Mouse (Mus musculus): ENCODE data around the gene Acly. TPM values are rescaled to one million over a fixed set of nuclear protein-coding genes. Genes with fewer than 3 reads are reported as not detected.

Gene Acly
- total and polyA plus RNA-seq, 3 experiments, result 213 to 277 (median 246) TPM

- H3K36me3 ChIP-seq (replicated peaks in 1 of 2; ENCODE audit: control insufficient read depth in 1 of 2, insufficient read depth in 1 of 2, low read length in 1 of 2), result no peaks in the 10 kb centered on the region
- H3K27me3 ChIP-seq (replicated peaks), result peaks cover 6% of the 10 kb centered on the region
- in situ Hi-C loops (cut with MboI; ENCODE audit: low pct_ligation_motif_present, low pct_unique_long_range_greater_than_20kb, low sequenced_read_pairs), result no loop called here
- TF ChIP-seq TCF12 (IDR thresholded peaks at IDR 0.05; ENCODE audit: low read depth, low read length), result peak; percentile 79
- peak; percentile 98 for TF ChIP-seq POLR2A (IDR thresholded peaks at IDR 0.05; ENCODE audit: low read depth, low read length)
- peak; percentile 95; the same call in 1 of the 2 replicates for TF ChIP-seq POLR2AphosphoS2 (IDR thresholded peaks at IDR 0.05; ENCODE audit: low read depth, low read length)
- TF ChIP-seq MXI1 (IDR thresholded peaks at IDR 0.05; ENCODE audit: low read depth, low read length), result peak; percentile 99
- TF ChIP-seq MEF2A (IDR thresholded peaks at IDR 0.05; ENCODE audit: borderline replicate concordance, low read depth, low read length), result peak; percentile 92
- peak; percentile 93 for TF ChIP-seq RCOR1 (conservative IDR thresholded peaks at IDR 0.05; ENCODE audit: low read depth, low read length)
- peak; percentile 97 for TF ChIP-seq ZMIZ1 (IDR thresholded peaks at IDR 0.05; ENCODE audit: low read depth, low read length)
- TF ChIP-seq ETS1 (conservative IDR thresholded peaks at IDR 0.05; ENCODE audit: low read depth, low read length), result peak; percentile 98
- TF ChIP-seq SIN3A (IDR thresholded peaks at IDR 0.05; ENCODE audit: low read length), result peak; percentile 96
- TF ChIP-seq HCFC1 (IDR thresholded peaks at IDR 0.05; ENCODE audit: low read depth, low read length), result peak; percentile 12; the same call in 1 of the 2 replicates
- TF ChIP-seq MYC (IDR thresholded peaks at IDR 0.05; ENCODE audit: low read depth, low read length), result peak; percentile 86
- TF ChIP-seq JUND (conservative IDR thresholded peaks at IDR 0.05; ENCODE audit: low read depth, low read length), result peak; percentile 97
- peak; percentile 90 for TF ChIP-seq IRF4 (IDR thresholded peaks at IDR 0.05; ENCODE audit: low read depth, low read length)
- TF ChIP-seq EP300 (IDR thresholded peaks at IDR 0.05; ENCODE audit: low read length), result peak; percentile 99
- peak; percentile 90 for TF ChIP-seq MAFK (IDR thresholded peaks at IDR 0.05; ENCODE audit: insufficient replicate concordance, low read length)
- TF ChIP-seq CHD1 (IDR thresholded peaks at IDR 0.05; ENCODE audit: low read depth, low read length), result peak; percentile 20; the same call in 1 of the 2 replicates
- no peak for TF ChIP-seq UBTF (IDR thresholded peaks at IDR 0.05; ENCODE audit: low read depth, low read length)
- TF ChIP-seq BHLHE40 (IDR thresholded peaks at IDR 0.05; ENCODE audit: low read depth, low read length), result peak; percentile 95
- peak; percentile 98 for TF ChIP-seq JUN (IDR thresholded peaks at IDR 0.05; ENCODE audit: insufficient read depth, low read depth, low read length)
- peak; percentile 49; the same call in 1 of the 2 replicates for TF ChIP-seq KAT2A (IDR thresholded peaks at IDR 0.05; ENCODE audit: insufficient replicate concordance, low read length)
- peak; percentile 99 for TF ChIP-seq NELFE (IDR thresholded peaks at IDR 0.05; ENCODE audit: low read depth, low read length)
- TF ChIP-seq USF2 (conservative IDR thresholded peaks at IDR 0.05; ENCODE audit: low read depth, low read length), result no peak
- peak; percentile 33; the same call in 1 of the 2 replicates for TF ChIP-seq CHD2 (IDR thresholded peaks at IDR 0.05; ENCODE audit: low read length)
- peak; percentile 89 for TF ChIP-seq NRF1 (IDR thresholded peaks at IDR 0.05; ENCODE audit: low read depth, low read length)
- TF ChIP-seq ZKSCAN1 (IDR thresholded peaks at IDR 0.05; ENCODE audit: borderline replicate concordance, low read depth, low read length), result no peak
- TF ChIP-seq CTCF (conservative IDR thresholded peaks at IDR 0.05 in 1 of 2, IDR thresholded peaks at IDR 0.05 in 1 of 2; ENCODE audit: low read depth in 2 of 2, low read length in 2 of 2), result 0 out of 4 replicates have a peak, but pooled peaks of 1 of the 2 experiments have one; percentile 7
- peak; percentile 40 for TF ChIP-seq TBP (conservative IDR thresholded peaks at IDR 0.05; ENCODE audit: low read depth, low read length)
- no peak for TF ChIP-seq PAX5 (IDR thresholded peaks at IDR 0.05; ENCODE audit: low read length)
- no peak; the same call in 1 of the 2 replicates for TF ChIP-seq RAD21 (IDR thresholded peaks at IDR 0.05; ENCODE audit: low read depth, low read length)
- peak; percentile 83; the same call in 1 of the 2 replicates for TF ChIP-seq MAZ (IDR thresholded peaks at IDR 0.05; ENCODE audit: low read depth, low read length)
- TF ChIP-seq ELF1 (IDR thresholded peaks at IDR 0.05; ENCODE audit: low read depth, low read length), result peak; percentile 86
- peak; percentile 57; the same call in 1 of the 2 replicates for TF ChIP-seq E2F4 (IDR thresholded peaks at IDR 0.05; ENCODE audit: insufficient replicate concordance, low read depth, low read length)
- no peak for TF ChIP-seq GABPA (IDR thresholded peaks at IDR 0.05; ENCODE audit: insufficient replicate concordance, low read depth, low read length)
- peak; percentile 92 for TF ChIP-seq MAX (IDR thresholded peaks at IDR 0.05; ENCODE audit: low read length)
- no peak for TF ChIP-seq USF1 (IDR thresholded peaks at IDR 0.05; ENCODE audit: low read depth, low read length)
- H3K9me3 ChIP-seq (replicated peaks; ENCODE audit: low read length), result no peaks in the 10 kb centered on the region
- peak within 1 kb of the TSS; percentile 62 for H3K9ac ChIP-seq (ENCODE audit: insufficient read depth, low read depth)
- H3K4me1 ChIP-seq (ENCODE audit: control insufficient read depth in 1 of 2, insufficient read depth in 2 of 2), result peaks cover 21 to 39% of the 10 kb centered on the region in 2 experiments
- dilution Hi-C loops (cut with MboI; ENCODE audit: extremely low pct_ligation_motif_present, extremely low pct_unique_long_range_greater_than_20kb, low sequenced_read_pairs), result no loop called here
- H3K27ac ChIP-seq (ENCODE audit: insufficient read depth, low read depth), result peak within 1 kb of the TSS; percentile 96
- H3K79me2 ChIP-seq (replicated peaks; ENCODE audit: control insufficient read depth, extremely low read depth, insufficient read depth, poor library complexity, severe bottlenecking), result no peaks in the 10 kb centered on the region
- peak within 1 kb of the TSS; percentile 51 to 66 (median 58) for H3K4me3 ChIP-seq (replicated peaks in 1 of 3; ENCODE audit: low read depth in 2 of 3, low read length in 2 of 3, poor library complexity in 1 of 3)
- peak within 1 kb of the TSS; percentile 85 for H3K4me2 ChIP-seq (ENCODE audit: insufficient read depth, low read depth, poor library complexity, severe bottlenecking)
- peak; percentile 98 for DNase-seq (ENCODE audit: extremely low read depth)
Observed at GRCm38 (mm10) chr11:100544832-100545745, 17.3 kb upstream of the Acly start, which contains the start of gene Ttc25. Gene Ttc25 (plus strand): TSS chr11:100545607.

All from CH12.LX (cell line).